Mouse (Mus musculus) hindbrain, embryonic 15.5 days (tissue): Measurements from ENCODE around the gene Nek5. TPM values are rescaled to one million over a fixed set of nuclear protein-coding genes. Genes with fewer than 3 reads are reported as not detected.
"Not testable (repeated sequence)": the region's sequence is repeated elsewhere in the genome, so short reads cannot be mapped to it uniquely, and the experiment has no call there.

Source experiments
- ATAC-seq: fragments of 200-750 bp; cut with Nextera tagmentation; 2 replicates; pipeline ENCODE4 v1.8.0; 2017; ENCODE audit warnings: low read depth, moderate number of reproducible peaks, moderate TSS enrichment; ENCODE audit not compliant: low FRiP score
- H3K27ac ChIP-seq: fragments of 300-500 bp; sonication (generic); replicated peaks from 2 replicates; pipeline ENCODE4 v1.5.1; 2015; ENCODE audit warnings: mild to moderate bottlenecking, inconsistent platforms
- H3K27me3 ChIP-seq: fragments of 300-500 bp; sonication (generic); 2 replicates; pipeline ENCODE4 v1.6.1; 2015; ENCODE audit warnings: control low read depth, inconsistent platforms
- H3K36me3 ChIP-seq: fragments of 300-500 bp; sonication (generic); 2 replicates; pipeline ENCODE4 v1.6.1; 2015; ENCODE audit warnings: control low read depth, inconsistent platforms
- H3K4me1 ChIP-seq: fragments of 300-500 bp; sonication (generic); replicated peaks from 2 replicates; pipeline ENCODE4 v1.6.1; 2015; ENCODE audit warnings: control low read depth, inconsistent platforms
- H3K4me2 ChIP-seq: fragments of 300-500 bp; sonication (generic); 2 replicates; pipeline ENCODE4 v1.6.1; 2015; ENCODE audit warnings: moderate library complexity, mild to moderate bottlenecking, inconsistent platforms
- H3K4me3 ChIP-seq: fragments of 300-500 bp; sonication (generic); 2 replicates; pipeline ENCODE4 v1.5.1; 2015; ENCODE audit warnings: mild to moderate bottlenecking, inconsistent platforms
- H3K9ac ChIP-seq: fragments of 300-500 bp; sonication (generic); 2 replicates; pipeline ENCODE4 v1.6.1; 2015; ENCODE audit warnings: inconsistent platforms
- H3K9me3 ChIP-seq: fragments of 300-500 bp; sonication (generic); 2 replicates; pipeline ENCODE4 v1.6.1; 2016; ENCODE audit warnings: control low read depth, inconsistent platforms
- WGBS: fragments of 180-500 bp; shearing (Covaris S2); methylation state at CpG from one replicate; pipeline ENCODE4 v1.1.7; 2015; 5-methylcytosine and 5-hydroxymethylcytosine counted together
- polyA plus RNA-seq: library from polyadenylated mRNA; unstranded; fragments of >200 nt; fragmentation: Nextera tagmentation; extraction: Ambion mirVana; gene quantifications from 2 replicates; pipeline ENCODE4 v1.2.1, GENCODE M21; 2015

Nek5 gene
- polyA plus RNA-seq, 1 experiment from 2014 or later: 1.6 TPM

DNA sequence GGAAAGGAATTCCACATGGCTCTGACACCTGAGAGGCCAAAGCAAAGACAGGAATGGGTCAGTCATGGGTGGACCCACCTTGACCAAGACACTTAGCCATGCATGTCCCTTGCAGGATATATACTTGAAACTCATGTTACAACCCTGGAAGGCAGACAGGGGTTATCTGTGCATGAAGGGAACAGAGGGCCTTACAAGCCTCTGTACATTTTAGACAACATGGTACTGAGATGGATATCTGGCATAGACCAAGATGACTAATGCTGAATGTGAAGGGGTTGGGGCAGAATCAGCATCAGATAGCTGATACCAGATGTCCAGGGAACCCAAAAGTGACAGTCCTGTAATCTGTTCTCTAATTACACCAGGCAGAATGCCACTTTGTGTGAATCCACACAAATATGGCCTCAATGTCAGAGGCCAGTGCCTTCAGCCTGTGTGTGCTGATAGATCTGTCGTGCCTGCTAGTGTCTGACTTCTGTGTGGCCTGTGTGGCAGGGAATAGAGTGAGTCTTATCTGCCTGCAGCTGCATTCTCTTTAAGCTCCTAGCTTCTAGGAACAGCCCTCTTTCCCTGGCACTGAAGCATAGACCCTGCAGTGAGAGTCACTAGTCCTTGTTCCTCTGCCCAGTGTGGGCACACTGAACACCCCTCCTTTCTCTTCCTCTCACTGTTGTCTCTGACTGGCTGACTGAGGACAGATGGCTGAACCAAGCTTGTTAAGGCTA lies 19.1 kb upstream of the Nek5 start:
- no peaks in the 10 kb centered on the region for H3K9me3 ChIP-seq
- no peaks in the 10 kb centered on the region for H3K27me3 ChIP-seq
- 0 out of 2 replicates have a peak, but pooled peaks cover 3% of the 10 kb centered on the region for H3K36me3 ChIP-seq
- no peaks in the 10 kb centered on the region for H3K4me1 ChIP-seq
- H3K27ac ChIP-seq: no peak overlapping the region
- no peak overlapping the region for H3K4me3 ChIP-seq
- WGBS: 83% methylated on average over 1 of the region's 1 CpGs
- H3K9ac ChIP-seq: no peak overlapping the region
- H3K4me2 ChIP-seq: no peak overlapping the region
- no peak for ATAC-seq

DNA sequence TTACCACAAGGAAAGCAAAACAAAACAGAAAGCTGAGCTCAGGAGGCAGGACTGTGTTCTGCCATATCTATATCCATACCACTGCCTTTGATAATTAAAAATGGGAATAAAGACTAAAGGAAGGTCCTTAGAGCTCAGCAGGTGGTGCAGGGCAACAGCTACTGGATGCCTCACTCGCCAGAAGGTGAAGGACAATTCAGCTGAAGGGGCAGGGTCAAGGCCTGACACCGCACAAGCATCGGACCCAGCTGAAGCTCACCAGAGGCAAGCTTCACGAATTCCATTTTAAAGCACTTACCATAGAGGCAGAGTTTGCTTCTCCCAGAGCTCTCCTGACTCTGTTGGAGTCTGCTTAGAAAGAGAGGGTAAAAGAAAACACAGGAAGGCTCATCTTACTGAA lies 17.7 kb upstream of the Nek5 start:
- Histone ChIP-seq H3K9me3 (no peaks in the 10 kb centered on the region), H3K36me3 (no peaks in the 10 kb centered on the region), H3K27me3 (no peaks in the 10 kb centered on the region), H3K4me3 (no peak overlapping the region), H3K27ac (no peak overlapping the region), H3K4me2 (no peak overlapping the region), H3K4me1 (no peaks in the 10 kb centered on the region), H3K9ac (no peak overlapping the region)
- WGBS: 76% methylated on average over 4 of the region's 4 CpGs
- no peak for ATAC-seq

DNA sequence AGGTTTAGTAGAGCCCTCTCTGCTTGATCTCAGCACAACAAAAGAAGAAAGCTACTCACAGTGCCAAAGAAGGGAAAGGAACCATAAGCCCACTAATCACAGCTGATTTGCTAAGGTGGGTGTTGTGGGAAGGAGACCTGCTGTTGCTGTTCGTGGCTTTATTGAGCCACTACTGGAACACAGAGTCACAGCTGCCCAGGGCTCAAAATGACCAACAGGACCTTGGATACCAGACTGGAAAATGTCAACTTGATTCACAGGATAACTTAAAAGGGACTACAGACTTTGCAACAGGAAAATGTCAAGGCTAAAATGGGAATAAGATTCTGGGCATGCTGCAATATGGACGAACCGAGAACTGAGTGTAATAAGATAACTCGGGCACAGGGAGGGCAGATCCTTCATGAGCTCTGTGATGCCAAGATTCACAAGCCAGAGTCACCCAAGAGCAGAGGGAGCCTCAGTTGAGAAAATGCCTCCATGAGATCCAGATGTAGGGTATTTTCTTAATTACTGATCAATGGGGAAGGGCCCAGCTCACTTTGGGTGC lies 17.1 kb upstream of the Nek5 start:
- 92% methylated on average over 4 of the region's 4 CpGs for WGBS

DNA sequence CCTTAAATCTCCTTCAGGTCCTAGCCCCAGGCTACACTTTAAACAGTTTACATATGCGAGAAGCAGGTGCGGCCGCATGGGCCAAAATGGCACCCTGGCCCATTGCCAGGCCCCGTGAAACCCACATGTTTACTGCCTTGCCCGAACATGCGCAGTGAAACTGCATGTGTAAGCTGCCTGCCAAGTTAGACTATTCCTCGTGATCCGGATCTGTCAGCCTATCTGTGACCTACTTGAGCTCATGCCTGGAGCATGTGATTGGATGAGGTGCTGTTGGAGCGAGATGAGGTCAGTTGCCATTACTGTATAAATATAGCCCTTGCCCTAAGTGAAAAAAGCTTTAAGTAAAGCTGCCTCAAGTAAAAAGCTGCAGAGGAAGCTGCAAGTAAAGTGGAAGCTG lies 11.6 kb upstream of the Nek5 start:
- WGBS: 81% methylated on average over 9 of the region's 9 CpGs

More for the DNA sequence above, 17.1 kb upstream of the Nek5 start:
- Histone ChIP-seq H3K9me3 (no peaks in the 10 kb centered on the region), H3K27me3 (no peaks in the 10 kb centered on the region), H3K36me3 (no peaks in the 10 kb centered on the region), H3K4me3 (no peak overlapping the region), H3K9ac (no peak overlapping the region), H3K4me1 (no peaks in the 10 kb centered on the region), H3K4me2 (no peak overlapping the region), H3K27ac (no peak overlapping the region)
- ATAC-seq: no peak

DNA sequence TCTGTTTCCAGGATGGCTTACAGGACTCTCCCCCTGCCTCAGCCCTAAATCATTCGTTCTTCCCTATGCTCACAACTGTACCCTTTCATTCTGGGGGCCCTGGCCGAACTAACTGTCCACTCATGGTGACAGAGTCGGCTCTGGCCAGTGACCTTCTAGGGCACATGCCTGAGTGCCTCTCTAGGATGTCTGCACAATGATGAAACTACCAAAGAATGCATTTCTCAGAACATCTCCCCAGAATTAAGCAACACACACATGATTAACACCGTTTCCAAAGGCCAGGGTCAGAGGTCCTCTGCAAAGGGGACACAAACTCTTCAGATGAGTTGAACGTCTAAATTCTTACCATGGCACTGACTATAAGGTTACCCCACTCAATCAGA lies 9.9 kb upstream of the Nek5 start:
- Histone ChIP-seq H3K4me1 (no peaks in the 10 kb centered on the region), H3K27ac (no peak overlapping the region), H3K36me3 (0 out of 2 replicates have a peak, but pooled peaks cover 4% of the 10 kb centered on the region), H3K4me3 (no peak overlapping the region), H3K9ac (no peak overlapping the region), H3K9me3 (no peaks in the 10 kb centered on the region), H3K4me2 (no peak overlapping the region), H3K27me3 (no peaks in the 10 kb centered on the region)
- no peak for ATAC-seq
- 87% methylated on average over 5 of the region's 5 CpGs for WGBS

More for the DNA sequence above, 11.6 kb upstream of the Nek5 start:
- not testable (repeated sequence) for H3K4me1 ChIP-seq, H3K9ac ChIP-seq, H3K4me2 ChIP-seq, ATAC-seq, H3K36me3 ChIP-seq, H3K27ac ChIP-seq, H3K4me3 ChIP-seq, H3K27me3 ChIP-seq, H3K9me3 ChIP-seq

GRCm38 (mm10) chr8:22134078-22134749 lies 9.4 kb upstream of the Nek5 start:
- ATAC-seq: no peak
- H3K9ac ChIP-seq: no peak overlapping the region
- peaks cover 5% of the 10 kb centered on the region; the same call in 1 of the 2 replicates for H3K36me3 ChIP-seq
- no peak overlapping the region for H3K4me3 ChIP-seq
- H3K9me3 ChIP-seq: no peaks in the 10 kb centered on the region
- no peaks in the 10 kb centered on the region for H3K27me3 ChIP-seq
- no peaks in the 10 kb centered on the region for H3K4me1 ChIP-seq
- H3K27ac ChIP-seq: no peak overlapping the region
- no peak overlapping the region for H3K4me2 ChIP-seq
- WGBS: 93% methylated on average over 7 of the region's 7 CpGs

DNA sequence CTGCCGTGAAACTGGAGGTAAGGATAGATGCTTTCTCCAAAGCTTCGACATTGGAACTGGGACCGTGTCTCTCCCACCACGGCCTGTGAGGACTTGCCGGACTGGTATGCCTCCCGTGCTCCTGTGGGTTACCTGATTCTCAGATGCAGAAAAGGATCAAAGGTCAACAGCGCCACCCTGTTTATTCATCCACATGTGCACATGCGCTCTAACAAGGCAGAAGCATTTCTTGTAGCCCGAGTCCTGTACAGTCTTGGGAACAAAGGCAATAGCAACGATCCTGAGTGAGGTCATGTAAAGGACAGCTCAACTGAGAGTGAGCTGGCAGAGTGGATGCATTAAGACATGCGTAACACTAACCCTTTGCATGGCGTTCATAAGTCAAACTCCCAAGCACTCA lies 7.2 kb upstream of the Nek5 start:
- WGBS: 89% methylated on average over 12 of the region's 12 CpGs
- Histone ChIP-seq H3K9ac (no peak overlapping the region), H3K4me1 (no peaks in the 10 kb centered on the region), H3K4me2 (no peak overlapping the region), H3K36me3 (peaks cover 18% of the 10 kb centered on the region; the same call in 1 of the 2 replicates), H3K27me3 (no peaks in the 10 kb centered on the region), H3K9me3 (no peaks in the 10 kb centered on the region), H3K4me3 (no peak overlapping the region), H3K27ac (no peak overlapping the region)
- ATAC-seq: no peak

DNA sequence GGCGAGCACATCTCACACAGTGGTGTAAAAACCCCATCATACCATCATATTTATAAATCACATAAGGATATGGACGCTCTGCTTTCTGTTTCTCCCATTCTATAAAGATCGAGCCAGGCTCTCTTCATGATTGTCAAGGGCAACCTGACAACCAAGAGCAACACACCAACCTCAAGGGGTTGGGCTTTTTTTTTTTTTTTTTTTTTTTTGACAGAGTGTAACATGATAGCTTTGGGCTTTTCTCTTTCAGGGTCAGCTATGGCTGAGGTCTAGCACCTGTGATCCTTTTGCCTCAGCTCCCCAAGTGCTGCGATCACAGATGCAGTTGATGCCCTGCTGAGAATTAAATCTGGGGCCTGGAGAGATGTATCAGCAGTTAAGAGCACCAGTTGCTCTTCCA lies 17.8 kb downstream of the Nek5 start:
- no peak for ATAC-seq
- Histone ChIP-seq H3K4me1 (no peaks in the 10 kb centered on the region), H3K27me3 (no peaks in the 10 kb centered on the region), H3K9ac (no peak overlapping the region), H3K9me3 (no peaks in the 10 kb centered on the region), H3K4me3 (no peak overlapping the region), H3K27ac (no peak overlapping the region), H3K36me3 (no peaks in the 10 kb centered on the region), H3K4me2 (no peak overlapping the region)
- 81% methylated on average over 4 of the region's 4 CpGs for WGBS

GRCm38 (mm10) chr8:22091568-22091967 lies 33.3 kb downstream of the Nek5 start:
- no peaks in the 10 kb centered on the region for H3K9me3 ChIP-seq
- H3K27ac ChIP-seq: no peak overlapping the region
- 50% methylated on average over 8 of the region's 8 CpGs for WGBS
- no peaks in the 10 kb centered on the region for H3K36me3 ChIP-seq
- H3K27me3 ChIP-seq: no peaks in the 10 kb centered on the region
- ATAC-seq: no peak
- no peak overlapping the region for H3K4me2 ChIP-seq
- no peaks in the 10 kb centered on the region for H3K4me1 ChIP-seq
- no peak overlapping the region for H3K9ac ChIP-seq
- H3K4me3 ChIP-seq: no peak overlapping the region

DNA sequence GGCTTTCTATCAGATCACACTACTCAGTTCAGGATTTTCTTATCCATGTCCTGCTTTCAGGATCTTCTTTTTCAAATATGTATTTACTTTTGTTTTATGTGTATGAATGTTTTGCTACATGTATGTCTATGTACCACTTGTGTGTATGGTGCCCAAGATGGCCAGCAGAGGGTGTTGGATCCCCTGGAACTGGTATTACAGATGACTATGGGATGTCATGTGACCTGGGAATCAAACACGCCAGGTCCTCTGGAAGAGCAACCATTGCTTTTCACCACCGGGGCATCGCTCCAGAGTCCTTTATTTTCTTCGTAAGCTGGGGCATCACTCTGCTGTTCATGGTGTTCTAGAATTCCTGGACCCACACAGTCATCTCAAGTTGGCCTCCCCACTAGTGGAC lies 35.6 kb downstream of the Nek5 start:
- no peak overlapping the region for H3K4me2 ChIP-seq
- ATAC-seq: no peak
- no peaks in the 10 kb centered on the region for H3K9me3 ChIP-seq
- H3K27ac ChIP-seq: no peak overlapping the region
- no peak overlapping the region for H3K4me3 ChIP-seq
- WGBS: 92% methylated on average over 4 of the region's 4 CpGs
- H3K4me1 ChIP-seq: no peaks in the 10 kb centered on the region
- H3K9ac ChIP-seq: no peak overlapping the region
- no peaks in the 10 kb centered on the region for H3K36me3 ChIP-seq
- no peaks in the 10 kb centered on the region for H3K27me3 ChIP-seq

DNA sequence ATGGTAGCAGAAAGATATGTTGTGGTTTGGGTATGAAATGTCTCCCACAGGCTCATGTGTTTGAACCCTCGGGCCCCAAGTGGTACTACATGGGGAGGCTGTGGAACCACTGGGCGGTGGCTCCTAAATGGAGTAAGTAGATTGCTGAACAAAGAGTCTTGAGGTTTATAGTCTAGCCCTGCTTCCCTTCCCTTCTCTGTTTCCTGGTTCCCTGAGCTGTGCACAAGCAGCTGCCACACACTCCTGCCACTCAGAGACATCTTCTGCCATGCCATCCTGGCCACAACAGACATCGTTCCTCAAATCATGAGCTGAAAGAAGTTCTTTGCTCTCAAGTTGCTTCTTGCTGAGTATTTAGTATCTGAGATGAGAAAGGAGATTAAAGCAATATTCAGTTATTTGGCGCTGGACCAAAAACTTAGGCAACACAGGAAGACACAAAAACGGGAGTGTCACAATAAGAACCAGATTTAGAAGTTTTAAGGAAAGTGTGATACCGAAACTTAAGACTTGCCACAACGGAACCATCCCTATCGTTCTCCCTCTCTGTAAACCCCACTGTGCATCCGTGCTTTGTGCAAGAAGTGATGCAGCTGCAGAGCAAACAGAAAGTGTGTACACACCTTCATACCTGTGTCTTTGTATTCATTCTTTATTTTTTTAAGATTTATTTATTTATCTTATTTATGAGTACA lies 45.4 kb downstream of the Nek5 start:
- H3K4me2 ChIP-seq: no peak overlapping the region
- no peak for ATAC-seq
- H3K27me3 ChIP-seq: no peaks in the 10 kb centered on the region
- H3K4me1 ChIP-seq: no peaks in the 10 kb centered on the region
- no peak overlapping the region for H3K9ac ChIP-seq
- H3K27ac ChIP-seq: no peak overlapping the region
- H3K4me3 ChIP-seq: no peak overlapping the region
- H3K36me3 ChIP-seq: no peaks in the 10 kb centered on the region
- H3K9me3 ChIP-seq: no peaks in the 10 kb centered on the region
- WGBS: 87% methylated on average over 9 of the region's 9 CpGs

DNA sequence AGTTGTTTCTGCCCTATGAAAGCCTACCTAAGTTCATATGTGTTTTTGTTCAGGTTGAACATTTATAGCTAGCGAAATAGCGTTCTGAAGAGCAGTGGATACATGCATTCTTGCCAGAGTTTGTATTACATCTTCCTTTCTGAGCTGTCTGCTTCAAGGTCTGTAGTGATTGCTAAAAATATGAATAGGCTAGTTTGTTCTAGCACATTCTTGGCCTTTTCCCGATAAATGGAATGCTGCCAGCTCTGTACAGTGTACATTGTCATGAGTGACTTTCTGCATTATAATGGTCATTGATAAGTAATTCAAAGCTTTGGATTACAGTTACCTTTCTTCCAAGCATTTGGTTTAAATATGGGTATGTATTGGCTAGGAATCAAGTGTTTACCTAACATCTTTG lies 63.7 kb downstream of the Nek5 start:
- 5% methylated on average over 3 of the region's 3 CpGs for WGBS
- peak overlapping the region; percentile 52 for H3K9ac ChIP-seq

More for the DNA sequence above, 63.7 kb downstream of the Nek5 start:
- H3K4me1 ChIP-seq: peaks cover 10% of the 10 kb centered on the region
- peaks cover 26% of the 10 kb centered on the region for H3K36me3 ChIP-seq
- peaks cover 9% of the 10 kb centered on the region for H3K27me3 ChIP-seq
- ATAC-seq: no peak
- H3K27ac ChIP-seq: no peak overlapping the region
- H3K9me3 ChIP-seq: no peaks in the 10 kb centered on the region
- peak overlapping the region; percentile 82 for H3K4me3 ChIP-seq
- H3K4me2 ChIP-seq: peak overlapping the region; percentile 92
